Mouse (Mus musculus) embryo, embryonic 10.5 days (tissue): ENCODE results near the gene Ahsa1.
"Not testable (repeated sequence)": the region's sequence is repeated elsewhere in the genome, so short reads cannot be mapped to it uniquely, and the experiment has no call there.

Source experiments
- DNase-seq: peaks from one replicate; pipeline ENCODE4 v3.0.0-alpha.2; 2015; ENCODE audit warnings: low spot score

The Ahsa1 gene

GRCm38 (mm10) chr12:87266108-87266826, at the start of gene Ahsa1, which contains the start of gene Vipas39:
Ahsa1 (plus strand) TSS chr12:87266479.
Vipas39 (minus strand) TSS chr12:87266256.
- DNase-seq, result peak; percentile 99

GRCm38 (mm10) chr12:87217596-87217995, 48.7 kb upstream of the Ahsa1 start:
- DNase-seq, result no peak

GRCm38 (mm10) chr12:87219362-87219761, 46.9 kb upstream of the Ahsa1 start:
- DNase-seq, result no peak

- no peak for DNase-seq
These were observed 41.3 kb upstream of the Ahsa1 start for GRCm38 (mm10) chr12:87224950-87225349.

GRCm38 (mm10) chr12:87226801-87227200, 39.5 kb upstream of the Ahsa1 start:
- DNase-seq, result no peak

GRCm38 (mm10) chr12:87229633-87230032, 36.6 kb upstream of the Ahsa1 start:
- no peak for DNase-seq

GRCm38 (mm10) chr12:87230379-87230895, 35.8 kb upstream of the Ahsa1 start:
- DNase-seq, result no peak

- DNase-seq, result no peak
These were observed 29.3 kb upstream of the Ahsa1 start for GRCm38 (mm10) chr12:87236882-87237483.

GRCm38 (mm10) chr12:87238632-87239031, 27.6 kb upstream of the Ahsa1 start, which contains the start of gene Noxred1:
Noxred1 (minus strand) TSS chr12:87238732.
- no peak for DNase-seq

- no peak for DNase-seq
These were observed 16.1 kb upstream of the Ahsa1 start for GRCm38 (mm10) chr12:87250161-87250560.

- DNase-seq, result no peak
These were observed 12.4 kb upstream of the Ahsa1 start for GRCm38 (mm10) chr12:87253878-87254277.

GRCm38 (mm10) chr12:87256629-87257028, 9.7 kb upstream of the Ahsa1 start:
- DNase-seq, result no peak

- no peak for DNase-seq
These were observed 5.7 kb upstream of the Ahsa1 start for GRCm38 (mm10) chr12:87260562-87260961.

GRCm38 (mm10) chr12:87265444-87265843, 835 bp upstream of the Ahsa1 start:
- no peak for DNase-seq

GRCm38 (mm10) chr12:87266827-87267603, 736 bp downstream of the Ahsa1 start:
- peak; percentile 64 for DNase-seq

GRCm38 (mm10) chr12:87267682-87268081, 1.4 kb downstream of the Ahsa1 start:
- DNase-seq, result peak; percentile 68

GRCm38 (mm10) chr12:87274853-87275831, 8.9 kb downstream of the Ahsa1 start:
- no peak for DNase-seq

GRCm38 (mm10) chr12:87277251-87277650, 11.0 kb downstream of the Ahsa1 start:
- not testable (repeated sequence) for DNase-seq

GRCm38 (mm10) chr12:87278118-87278730, 11.9 kb downstream of the Ahsa1 start:
- DNase-seq, result peak; percentile 52

- no peak for DNase-seq
These were observed 13.1 kb downstream of the Ahsa1 start for GRCm38 (mm10) chr12:87279350-87279749.

- no peak for DNase-seq
These were observed 13.6 kb downstream of the Ahsa1 start for GRCm38 (mm10) chr12:87279879-87280278.
